Mouse (Mus musculus): Measurements from ENCODE around the gene Kbtbd2. TPM values are rescaled to one million over a fixed set of nuclear protein-coding genes. Genes with fewer than 3 reads are reported as not detected.

Kbtbd2 gene
- total RNA-seq, 2 experiments from 2014 or later, result 20.7 to 26.0 TPM

DNA sequence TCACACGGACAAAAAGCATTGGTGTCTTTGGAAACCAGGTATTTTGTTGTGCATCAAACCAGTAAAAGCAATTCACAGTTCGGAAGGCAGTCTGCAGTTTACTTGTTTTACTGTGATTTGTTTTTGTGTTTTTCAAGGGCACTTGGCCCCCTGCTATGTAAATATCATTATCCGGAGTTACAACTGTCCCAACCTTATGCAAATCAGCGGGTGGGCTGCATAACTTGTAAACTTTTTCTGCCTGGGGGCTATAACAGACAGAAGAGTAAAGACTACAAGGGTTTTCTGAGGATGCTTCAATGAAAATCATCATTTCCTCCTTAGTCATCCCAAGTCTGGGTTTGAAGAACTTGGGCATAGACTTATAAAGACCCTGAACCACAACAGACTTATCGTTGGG, 18.0 kb downstream of the Kbtbd2 start:
- Histone ChIP-seq H3K4me3 (no peak overlapping the region), H3K27ac (no peak overlapping the region)
- intact Hi-C loops (cut with DNase I), result no loop called here
- DNase-seq, result no peak
- no peak for TF ChIP-seq CTCF (IDR thresholded peaks at IDR 0.05)

DNA sequence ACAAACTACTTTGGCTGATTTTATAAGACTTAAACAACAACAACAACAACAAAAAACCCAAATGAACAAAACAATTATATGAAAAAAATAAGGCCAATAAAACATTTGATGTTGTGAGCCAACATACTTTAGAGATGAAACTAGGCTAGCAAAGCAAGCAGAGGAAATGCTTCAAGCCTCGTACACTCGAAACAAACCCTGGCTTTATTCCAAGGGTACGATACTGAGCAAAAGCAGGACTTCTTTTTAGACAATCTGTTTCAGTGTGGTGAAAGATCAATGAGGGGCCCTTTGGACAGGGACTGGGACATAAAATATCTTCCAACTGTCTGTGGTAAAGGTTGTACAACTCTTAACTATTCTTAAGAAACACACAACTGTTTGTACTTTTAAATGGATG, 21.8 kb downstream of the Kbtbd2 start:
- no peak overlapping the region for H3K27ac ChIP-seq
- DNase-seq, result no peak
- intact Hi-C loops (cut with DNase I), result no loop called here
- no peak overlapping the region for H3K4me3 ChIP-seq
- no peak for TF ChIP-seq CTCF (IDR thresholded peaks at IDR 0.05)

DNA sequence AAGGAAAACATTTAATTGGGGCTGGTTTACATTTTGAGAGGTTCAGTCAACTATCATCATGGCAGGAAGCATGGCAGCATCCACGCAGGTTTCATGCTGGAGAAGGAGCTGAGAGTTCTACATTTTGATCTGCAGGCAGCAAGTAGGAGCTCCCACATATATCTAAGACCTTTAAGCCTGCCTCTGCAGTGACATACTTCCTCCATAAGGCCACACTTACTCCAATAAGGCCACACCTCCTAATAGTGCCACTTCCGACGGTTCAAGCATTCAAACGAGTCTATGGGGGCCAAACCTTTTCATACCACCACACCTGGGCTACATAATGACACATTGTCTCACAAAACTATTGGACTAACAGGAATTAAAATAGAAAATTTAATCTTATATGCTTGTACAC, 31.9 kb downstream of the Kbtbd2 start:
- no peak for DNase-seq
- TF ChIP-seq CTCF (IDR thresholded peaks at IDR 0.05), result no peak
- intact Hi-C loops (cut with DNase I), result no loop called here
- Histone ChIP-seq H3K27ac (no peak overlapping the region), H3K4me3 (no peak overlapping the region)

DNA sequence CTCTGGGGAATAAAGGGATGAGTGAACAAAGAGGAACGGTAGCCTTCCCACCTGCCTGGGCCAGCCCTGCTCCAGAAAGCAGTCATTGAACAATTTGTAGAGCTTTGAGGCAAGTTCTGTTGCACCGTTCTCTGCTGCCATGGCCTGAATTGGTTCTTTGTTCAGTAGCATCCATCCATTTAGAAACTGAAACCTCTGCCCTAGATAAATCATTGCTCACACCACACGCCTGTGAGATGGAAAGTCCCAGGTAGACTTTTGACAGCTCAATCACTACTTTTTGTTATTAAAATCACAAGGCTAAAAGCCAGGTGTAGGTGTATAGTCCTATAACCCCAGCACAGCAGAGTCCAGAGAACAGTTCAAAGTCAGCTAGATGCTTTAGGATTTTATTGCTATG, 32.3 kb downstream of the Kbtbd2 start:
- no peak for DNase-seq
- Histone ChIP-seq H3K4me3 (no peak overlapping the region), H3K27ac (no peak overlapping the region)
- TF ChIP-seq CTCF (IDR thresholded peaks at IDR 0.05), result no peak
- intact Hi-C loops (cut with DNase I), result no loop called here

DNA sequence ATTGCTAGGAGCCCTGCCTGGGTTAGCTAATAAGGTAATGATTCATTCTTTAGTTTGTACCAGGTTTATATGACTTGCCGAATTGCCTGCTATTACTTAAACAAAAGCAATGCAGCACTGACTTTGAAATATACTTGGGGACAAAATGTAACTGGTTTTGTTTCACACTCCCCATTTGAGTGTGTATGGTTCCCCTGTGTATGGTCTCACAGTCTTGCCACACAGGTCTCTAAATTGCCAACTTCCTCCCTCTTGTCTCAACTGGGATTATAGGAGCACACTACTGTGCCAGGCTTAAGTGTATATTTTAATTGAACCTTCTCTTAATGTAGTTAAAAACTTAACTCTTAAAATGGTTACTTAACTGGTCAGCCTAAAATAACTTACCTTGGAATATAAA, 38.3 kb downstream of the Kbtbd2 start:
- Histone ChIP-seq H3K4me3 (no peak overlapping the region), H3K27ac (no peak overlapping the region)
- no peak for DNase-seq
- intact Hi-C loops (cut with DNase I), result no loop called here
- no peak for TF ChIP-seq CTCF (IDR thresholded peaks at IDR 0.05)

DNA sequence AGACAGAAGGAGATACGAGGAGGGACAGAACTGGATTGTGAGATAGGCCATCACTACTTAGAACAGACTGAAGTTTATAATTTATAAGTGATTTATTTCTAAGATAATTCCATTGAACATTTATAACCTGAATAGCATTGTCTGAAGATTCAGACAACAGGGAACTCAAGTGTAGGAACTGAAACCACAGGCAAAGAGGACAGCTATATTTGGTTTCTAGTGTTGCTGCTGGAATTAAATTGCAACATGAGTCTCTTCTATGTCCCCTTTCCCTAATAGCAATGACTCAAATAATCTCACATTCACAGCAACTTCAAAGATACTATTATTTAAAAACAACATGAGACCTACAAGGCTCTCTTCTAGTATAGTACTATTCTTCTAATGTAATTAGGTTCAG, 41.5 kb downstream of the Kbtbd2 start:
- intact Hi-C loops (cut with DNase I), result no loop called here
- Histone ChIP-seq H3K27ac (no peak overlapping the region), H3K4me3 (no peak overlapping the region)
- no peak for TF ChIP-seq CTCF (IDR thresholded peaks at IDR 0.05)
- no peak for DNase-seq

DNA sequence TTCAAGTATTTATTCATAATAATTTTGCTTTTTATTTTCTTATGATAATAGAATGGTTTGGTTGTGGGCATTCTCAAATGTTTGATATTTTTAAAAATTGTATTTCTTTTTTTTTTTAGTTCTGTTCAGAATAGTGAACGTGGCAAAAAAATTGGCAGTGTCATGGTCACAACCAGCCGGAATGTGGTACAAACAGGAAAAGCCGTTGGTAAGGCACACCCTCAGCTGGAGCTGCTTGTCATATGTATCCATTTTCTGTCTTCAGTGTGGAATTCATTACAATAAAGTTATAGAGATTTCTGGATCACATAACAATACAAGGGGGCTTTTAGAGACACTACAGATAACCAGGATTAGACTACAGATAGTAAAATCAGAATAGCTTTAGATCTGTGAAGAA, 43.9 kb downstream of the Kbtbd2 start:
- H3K27ac ChIP-seq, result no peak overlapping the region

DNA sequence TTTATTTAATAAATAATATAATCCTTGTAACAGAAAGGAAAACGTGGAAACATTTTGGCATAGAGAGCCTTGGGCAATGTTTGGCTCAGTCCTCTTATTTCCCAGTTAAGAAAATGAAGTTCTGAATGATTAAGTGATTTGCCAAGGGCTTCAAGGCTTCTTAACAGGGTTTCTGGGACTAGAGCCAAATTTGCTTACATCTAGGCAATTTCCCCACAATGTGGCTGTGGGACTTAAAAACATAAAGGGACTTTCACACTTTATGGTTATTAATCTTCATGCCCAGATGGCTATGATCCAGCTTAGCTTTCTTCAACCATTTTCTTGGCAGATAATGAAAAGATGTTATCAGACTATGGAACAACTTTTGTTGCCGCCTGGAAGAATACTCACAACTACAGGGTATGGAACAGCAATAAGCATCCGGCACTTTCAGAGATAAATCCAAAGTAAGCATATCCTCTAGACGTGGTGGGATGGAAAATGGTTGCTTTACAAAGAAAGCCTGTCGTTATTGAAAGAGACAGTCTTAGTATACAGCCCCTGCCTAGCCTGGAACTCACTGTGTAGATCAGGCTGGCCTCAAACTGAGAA, 51.6 kb downstream of the Kbtbd2 start:
- no peak for TF ChIP-seq CTCF (IDR thresholded peaks at IDR 0.05)
- intact Hi-C loops (cut with DNase I), result no loop called here

More for the DNA sequence above, 43.9 kb downstream of the Kbtbd2 start:
- H3K4me3 ChIP-seq, result no peak overlapping the region
- no peak for DNase-seq
- intact Hi-C loops (cut with DNase I), result no loop called here
- TF ChIP-seq CTCF (IDR thresholded peaks at IDR 0.05), result no peak

DNA sequence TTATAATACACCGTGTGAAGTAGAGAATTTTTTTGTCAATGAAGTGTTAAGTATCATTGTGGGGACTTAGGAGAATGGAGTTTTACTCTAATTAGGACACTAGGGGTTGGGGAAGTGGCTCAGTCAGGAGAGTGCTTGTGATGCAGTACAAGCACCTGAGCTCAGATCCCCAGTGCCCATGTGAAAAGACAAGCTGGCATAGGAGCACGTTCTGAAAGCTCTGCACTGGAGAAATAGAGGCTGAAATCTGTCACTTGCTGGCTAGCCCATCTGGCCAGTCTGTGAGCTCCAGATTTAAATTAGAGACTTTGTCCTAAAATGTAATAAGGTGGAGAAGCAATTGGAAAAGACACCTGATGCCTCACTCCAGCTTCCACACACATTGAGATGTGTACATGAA, 65.1 kb downstream of the Kbtbd2 start:
- TF ChIP-seq CTCF (IDR thresholded peaks at IDR 0.05), result no peak
- H3K27ac ChIP-seq, result no peak overlapping the region
- no peak for DNase-seq
- H3K4me3 ChIP-seq, result no peak overlapping the region
- intact Hi-C loops (cut with DNase I), result no loop called here

More for the DNA sequence above, 51.6 kb downstream of the Kbtbd2 start:
- no peak overlapping the region for H3K27ac ChIP-seq
- no peak overlapping the region for H3K4me3 ChIP-seq
- no peak for DNase-seq

Other genes with a start within 250 kb of the Kbtbd2 start
- gene Pde1c, start 228.7 kb downstream of the Kbtbd2 start, total RNA-seq (2021), result under 1 TPM; 0.46 to 0.50 TPM
- 10 to 100 TPM; 15.5 to 17.5 TPM for gene Lsm5, start 93.1 kb downstream of the Kbtbd2 start, total RNA-seq (2021)
- gene Avl9, start 82.9 kb downstream of the Kbtbd2 start, total RNA-seq (2021), result 1 to 10 TPM; 3.8 to 4.5 TPM
- gene Fkbp9, start 34.2 kb upstream of the Kbtbd2 start, total RNA-seq (2021), result 10 to 100 TPM; 48.9 to 60.2 TPM
- gene Nt5c3, start 126.1 kb upstream of the Kbtbd2 start, total RNA-seq (2021), result 10 to 100 TPM; 45.0 to 52.5 TPM
- gene Vmn1r4, start 126.2 kb upstream of the Kbtbd2 start, total RNA-seq (2021), result not detected
- gene Vmn1r5, start 172.5 kb upstream of the Kbtbd2 start, total RNA-seq (2021), result not detected
- gene Vmn1r6, start 199.4 kb upstream of the Kbtbd2 start, total RNA-seq (2021), result not detected
- gene Vmn1r7, start 227.5 kb upstream of the Kbtbd2 start, total RNA-seq (2021), result not detected
- gene Vmn1r8, start 234.5 kb upstream of the Kbtbd2 start, total RNA-seq (2021), result not detected

Measured in gastrocnemius, adult 2 months (tissue).